Mouse (Mus musculus): ENCODE data around the gene Thrb. TPM values are rescaled to one million over a fixed set of nuclear protein-coding genes. Genes with fewer than 3 reads are reported as not detected.

Thrb gene
- total and polyA plus RNA-seq, 3 experiments, result not detected

DNA sequence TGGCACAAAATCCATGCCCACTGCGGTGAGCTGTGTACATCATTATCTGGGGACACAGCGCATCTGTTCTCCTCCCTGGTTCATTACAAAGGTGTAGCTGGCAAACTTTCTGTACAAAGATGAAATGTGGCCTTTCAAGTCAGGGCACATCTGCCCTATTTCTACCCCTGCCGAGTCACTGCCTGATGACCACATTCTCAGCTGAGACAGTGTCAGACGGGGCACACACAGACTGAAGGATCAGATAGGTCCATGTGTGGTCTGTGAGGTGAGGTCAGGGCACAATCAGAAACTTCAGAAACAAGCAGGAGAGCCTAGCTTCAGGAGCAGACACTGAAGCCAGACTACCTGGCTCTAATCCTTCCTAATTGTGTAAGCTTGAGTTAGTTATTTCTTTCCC is 360.1 kb downstream of the Thrb start:
- no peaks in the 10 kb centered on the region for H3K4me1 ChIP-seq (ENCODE audit: control insufficient read depth in 1 of 2, insufficient read depth in 2 of 2, low read length in 2 of 2)
- TF ChIP-seq TAL1 (IDR thresholded peaks at IDR 0.05; ENCODE audit: low read length), result no peak
- TF ChIP-seq ZC3H11A (IDR thresholded peaks at IDR 0.05; ENCODE audit: low read depth, low read length), result no peak
- TF ChIP-seq KAT2A (conservative IDR thresholded peaks at IDR 0.05; ENCODE audit: low read depth, low read length), result no peak
- TF ChIP-seq CHD2 (IDR thresholded peaks at IDR 0.05; ENCODE audit: low read length), result no peak
- TF ChIP-seq ZMIZ1 (IDR thresholded peaks at IDR 0.05; ENCODE audit: low read depth, low read length), result no peak
- no peak for TF ChIP-seq SMC3 (IDR thresholded peaks at IDR 0.05; ENCODE audit: low read depth, low read length)
- TF ChIP-seq POLR2AphosphoS2 (IDR thresholded peaks at IDR 0.05; ENCODE audit: low read length), result no peak
- no peak for TF ChIP-seq RCOR1 (IDR thresholded peaks at IDR 0.05; ENCODE audit: low read depth, low read length)
- no peak for TF ChIP-seq HCFC1 (IDR thresholded peaks at IDR 0.05; ENCODE audit: low read depth, low read length)
- TF ChIP-seq CTCF (IDR thresholded peaks at IDR 0.05 in 2 of 3, conservative IDR thresholded peaks at IDR 0.05 in 1 of 3; ENCODE audit: control insufficient read depth in 1 of 3, insufficient read depth in 1 of 3, low read depth in 2 of 3, low read length in 3 of 3, poor library complexity in 1 of 3, severe bottlenecking in 1 of 3), result no peak
- TF ChIP-seq EP300 (IDR thresholded peaks at IDR 0.05; ENCODE audit: low read depth in 1 of 2, low read length in 2 of 2), result no peak
- TF ChIP-seq NRF1 (IDR thresholded peaks at IDR 0.05; ENCODE audit: insufficient read depth, low read depth, low read length, poor library complexity, severe bottlenecking), result no peak
- no peak for TF ChIP-seq RAD21 (IDR thresholded peaks at IDR 0.05; ENCODE audit: low read depth, low read length)
- no peak for TF ChIP-seq ZNF384 (IDR thresholded peaks at IDR 0.05; ENCODE audit: low read depth, low read length)
- TF ChIP-seq GABPA (IDR thresholded peaks at IDR 0.05; ENCODE audit: low read depth, low read length), result no peak
- no peak overlapping the region for H3K4me3 ChIP-seq (ENCODE audit: control insufficient read depth in 1 of 2, insufficient read depth in 1 of 2, low read depth in 2 of 2, low read length in 2 of 2)
- H3K27me3 ChIP-seq (ENCODE audit: control insufficient read depth in 1 of 2, insufficient read depth in 2 of 2, low read length in 2 of 2), result no peaks in the 10 kb centered on the region
- H3K9ac ChIP-seq (ENCODE audit: control insufficient read depth, low read depth, low read length, poor library complexity, severe bottlenecking), result no peak overlapping the region
- no peaks in the 10 kb centered on the region for H3K79me2 ChIP-seq (ENCODE audit: control insufficient read depth, insufficient read depth, low read length, poor library complexity)
- no peak overlapping the region for H3K27ac ChIP-seq (ENCODE audit: control insufficient read depth, low read depth, low read length)
- no peaks in the 10 kb centered on the region for H3K36me3 ChIP-seq (ENCODE audit: control insufficient read depth in 1 of 2, insufficient read depth in 2 of 2, low read length in 2 of 2)
- no peaks in the 10 kb centered on the region for H3K9me3 ChIP-seq (replicated peaks; ENCODE audit: insufficient read depth, low read length)
- no peak for DNase-seq (ENCODE audit: low read depth, low spot score)

GRCm38 (mm10) chr14:18020636-18021035 is 360.6 kb downstream of the Thrb start:
- DNase-seq (ENCODE audit: low read depth, low spot score), result no peak

More at GRCm38 (mm10) chr14:18020636-18021035, 360.6 kb downstream of the Thrb start:
- Histone ChIP-seq H3K9me3 (replicated peaks; ENCODE audit: insufficient read depth, low read length) (no peaks in the 10 kb centered on the region), H3K79me2 (ENCODE audit: control insufficient read depth, insufficient read depth, low read length, poor library complexity) (no peaks in the 10 kb centered on the region), H3K27me3 (ENCODE audit: control insufficient read depth in 1 of 2, insufficient read depth in 2 of 2, low read length in 2 of 2) (no peaks in the 10 kb centered on the region), H3K9ac (ENCODE audit: control insufficient read depth, low read depth, low read length, poor library complexity, severe bottlenecking) (no peak overlapping the region), H3K36me3 (ENCODE audit: control insufficient read depth in 1 of 2, insufficient read depth in 2 of 2, low read length in 2 of 2) (no peaks in the 10 kb centered on the region), H3K27ac (ENCODE audit: control insufficient read depth, low read depth, low read length) (no peak overlapping the region), H3K4me1 (ENCODE audit: control insufficient read depth in 1 of 2, insufficient read depth in 2 of 2, low read length in 2 of 2) (no peaks in the 10 kb centered on the region), H3K4me3 (ENCODE audit: control insufficient read depth in 1 of 2, insufficient read depth in 1 of 2, low read depth in 2 of 2, low read length in 2 of 2) (no peak overlapping the region)
- TF ChIP-seq CTCF (IDR thresholded peaks at IDR 0.05 in 2 of 3, conservative IDR thresholded peaks at IDR 0.05 in 1 of 3; ENCODE audit: control insufficient read depth in 1 of 3, insufficient read depth in 1 of 3, low read depth in 2 of 3, low read length in 3 of 3, poor library complexity in 1 of 3, severe bottlenecking in 1 of 3), result no peak
- TF ChIP-seq USF2 (IDR thresholded peaks at IDR 0.05; ENCODE audit: borderline replicate concordance in 1 of 2, insufficient read depth in 1 of 2, low read depth in 1 of 2, low read length in 2 of 2), result no peak
- no peak for TF ChIP-seq ZMIZ1 (IDR thresholded peaks at IDR 0.05; ENCODE audit: low read depth, low read length)
- no peak for TF ChIP-seq CHD1 (IDR thresholded peaks at IDR 0.05; ENCODE audit: low read depth, low read length)
